Mouse (Mus musculus) ES-Bruce4 (cell line): ENCODE results near the gene Camkmt.

Experiments
- CTCF ChIP-seq: IDR thresholded peaks from one replicate; pipeline ENCODE4 v1.8.1; 2011; ENCODE audit warnings: low read depth, low read length
- EP300 ChIP-seq: IDR thresholded peaks from 2 replicates; pipeline ENCODE4 v1.6.1; 2011; ENCODE audit warnings: low read depth, low read length; ENCODE audit not compliant: insufficient read depth
- POLR2A ChIP-seq: IDR thresholded peaks from one replicate; pipeline ENCODE4 v1.8.1; 2011; ENCODE audit warnings: low read length; ENCODE audit not compliant: insufficient read depth

DNA sequence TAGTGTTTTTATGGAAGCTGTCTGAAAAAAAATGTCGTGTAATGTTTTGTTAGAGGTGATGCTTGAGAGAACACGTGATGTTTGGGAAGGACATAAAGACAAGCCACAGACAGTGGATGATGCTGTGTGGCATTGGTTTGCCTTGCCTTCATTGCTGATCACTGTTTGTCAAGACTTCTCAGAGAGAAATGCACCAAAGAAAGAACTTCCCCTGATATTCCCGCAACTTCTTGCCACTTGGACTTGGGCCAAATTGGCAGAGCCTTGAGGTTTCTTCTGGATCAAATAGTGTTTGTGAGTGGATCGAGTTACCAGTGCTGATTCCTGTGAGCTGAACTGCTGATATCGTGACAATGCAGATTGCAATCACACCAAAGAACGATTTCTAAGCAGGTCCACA, 405.5 kb downstream of the Camkmt start:
- TF ChIP-seq CTCF (no peak), EP300 (no peak), POLR2A (no peak)
